Mouse (Mus musculus) kidney, postnatal 4 days (tissue): ENCODE data around the gene Glrp1.

Source experiments
- DNase-seq, 2 experiments: peaks; one replicate each; pipeline ENCODE4 v3.0.0; 2021; ENCODE audit warnings: mixed read lengths in 2 of 2

Gene Glrp1

GRCm38 (mm10) chr1:88459655-88460054 lies 50.2 kb downstream of the Glrp1 start:
- no peak for DNase-seq

GRCm38 (mm10) chr1:88459196-88459595 lies 50.7 kb downstream of the Glrp1 start:
- DNase-seq, result no peak

- peak; percentile 82 to 87 for DNase-seq
These were observed 53.3 kb downstream of the Glrp1 start for GRCm38 (mm10) chr1:88456451-88457072.

- peak in 1 of 2 experiments; percentile 41 for DNase-seq
These were observed 54.1 kb downstream of the Glrp1 start for GRCm38 (mm10) chr1:88455761-88456160.

GRCm38 (mm10) chr1:88454703-88455102 lies 55.2 kb downstream of the Glrp1 start:
- no peak for DNase-seq

- DNase-seq, result no peak
These were observed 57.7 kb downstream of the Glrp1 start for GRCm38 (mm10) chr1:88452198-88452597.

- no peak for DNase-seq
These were observed 59.2 kb downstream of the Glrp1 start for GRCm38 (mm10) chr1:88450668-88451067.
